7 mouse cellular contexts compared by ENCODE assay signal in genomic region chr19:60730281-60730852, GRCm38 (mm10). TPM values are rescaled to one million over a fixed set of nuclear protein-coding genes. Genes with fewer than 3 reads are reported as not detected.
A peak's percentile ranks its signal among the peaks of the same experiment; 100 is the strongest.
DNase-seq lines count a peak whose midpoint lies in the region; TF ChIP-seq lines count a peak whose summit lies in the region.

No protein-coding gene starts in this region.

- 53% methylated on average over 2 of the region's 2 CpGs for WGBS in thymus, adult 2 months

- no peaks in the 10 kb centered on the region for H3K36me3 ChIP-seq in thymus, adult 2 months (ENCODE audit: control insufficient read depth, insufficient read depth, low read length)

- no peaks in the 10 kb centered on the region for H3K4me1 ChIP-seq in thymus, adult 2 months (replicated peaks; ENCODE audit: control insufficient read depth, insufficient read depth, low read length)

- no peaks in the 10 kb centered on the region for H3K27me3 ChIP-seq in thymus, adult 2 months (ENCODE audit: control insufficient read depth, insufficient read depth, low read length)

- no peak for TF ChIP-seq POLR2A in thymus, adult 2 months (IDR thresholded peaks at IDR 0.05; ENCODE audit: control insufficient read depth, extremely low read depth, insufficient read depth, low read length, poor library complexity)

- no peak overlapping the region for H3K27ac ChIP-seq in thymus, adult 2 months (ENCODE audit: control insufficient read depth, insufficient read depth, low read length)

- H3K4me3 ChIP-seq in thymus, adult 2 months (ENCODE audit: control insufficient read depth, insufficient read depth, low read length): no peak overlapping the region

- peak; percentile 71; the same call in 1 of the 2 replicates for TF ChIP-seq CTCF in thymus, adult 2 months (IDR thresholded peaks at IDR 0.05; ENCODE audit: borderline replicate concordance, control insufficient read depth, extremely low read depth, insufficient read depth, low read length, poor library complexity)

- peak; percentile 21 for DNase-seq in right cerebral cortex, adult 18-20 months
- no peak for DNase-seq in right cerebral cortex, postnatal 4 days
- peak; percentile 53 for DNase-seq in adipocyte (ENCODE audit: low spot score)
- DNase-seq in cerebellum, postnatal 36 days: peak; percentile 32 to 46
- peak; percentile 59 for DNase-seq in kidney, adult 9 months
- DNase-seq in lung, postnatal 25 days (ENCODE audit: low spot score): peak; percentile 32
- DNase-seq in thymus, adult 2 months: peak; percentile 50

RNA-seq across cellular contexts. Expression of gene Nanos1, which starts 25.4 kb away (rescaled TPM):
- 2.2 and 3.4 TPM in 2 replicates for polyA plus RNA-seq in thymus, adult 2 months (2012; rRNA removed)
